Mouse (Mus musculus) bone marrow, adult 2 months (tissue): ENCODE data around the gene Jmy. TPM values are rescaled to one million over a fixed set of nuclear protein-coding genes. Genes with fewer than 3 reads are reported as not detected.
"Not testable (repeated sequence)": the region's sequence is repeated elsewhere in the genome, so short reads cannot be mapped to it uniquely, and the experiment has no call there.

ENCODE experiments used
- H3K27ac ChIP-seq: fragments of 200-500 bp; 2 replicates; pipeline ENCODE4 v1.5.1; 2012; ENCODE audit warnings: low read depth, mild to moderate bottlenecking, control low read depth, inconsistent platforms, low read length; ENCODE audit not compliant: control insufficient read depth, poor library complexity, insufficient read depth
- H3K4me1 ChIP-seq: fragments of 200-500 bp; 2 replicates; pipeline ENCODE4 v1.6.1; 2011; ENCODE audit warnings: low read length; ENCODE audit not compliant: control insufficient read depth, insufficient read depth
- H3K4me3 ChIP-seq: fragments of 200-500 bp; replicated peaks from 2 replicates; pipeline ENCODE3; 2011; ENCODE audit warnings: mild to moderate bottlenecking, low read depth, low read length, control low read depth; ENCODE audit not compliant: control insufficient read depth
- CTCF ChIP-seq: fragments of 200-500 bp; IDR thresholded peaks from 2 replicates; pipeline ENCODE4 v1.5.1; 2011; ENCODE audit warnings: low read length, control low read depth; ENCODE audit not compliant: control insufficient read depth, insufficient read depth
- POLR2A ChIP-seq: fragments of 200-500 bp; IDR thresholded peaks from 2 replicates; pipeline ENCODE4 v1.6.1; 2011; ENCODE audit warnings: low read depth, mild to moderate bottlenecking, control low read depth, low read length, borderline replicate concordance; ENCODE audit not compliant: control insufficient read depth
- WGBS: fragments of 180-500 bp; shearing (Covaris S2); methylation state at CpG from one replicate; pipeline ENCODE4 v1.1.7; 2018; 5-methylcytosine and 5-hydroxymethylcytosine counted together
- polyA plus RNA-seq: library from polyadenylated mRNA; stranded (reverse); fragments of >200 nt; gene quantifications from 2 replicates; pipeline ENCODE4 v1.2.4, GENCODE M21; 2011; ENCODE audit warnings: low replicate concordance; ENCODE audit not compliant: missing spikeins, insufficient read depth, insufficient read length

Jmy gene
- polyA plus RNA-seq, 1 experiment = 6.1 TPM

- Histone ChIP-seq H3K4me1 (no peaks in the 10 kb centered on the region), H3K4me3 (no peak overlapping the region), H3K27ac (no peak overlapping the region)
- 79% methylated on average over 16 of the region's 16 CpGs for WGBS
- no peak for TF ChIP-seq POLR2A
- no peak for TF ChIP-seq CTCF
Measured at GRCm38 (mm10) chr13:93510447-93511180, 11.0 kb upstream of the Jmy start.

- not testable (repeated sequence) for H3K4me1 ChIP-seq, H3K27ac ChIP-seq, H3K4me3 ChIP-seq
- WGBS = 86% methylated on average over 5 of the region's 5 CpGs
Measured at GRCm38 (mm10) chr13:93506920-93507319, 7.3 kb upstream of the Jmy start.

DNA sequence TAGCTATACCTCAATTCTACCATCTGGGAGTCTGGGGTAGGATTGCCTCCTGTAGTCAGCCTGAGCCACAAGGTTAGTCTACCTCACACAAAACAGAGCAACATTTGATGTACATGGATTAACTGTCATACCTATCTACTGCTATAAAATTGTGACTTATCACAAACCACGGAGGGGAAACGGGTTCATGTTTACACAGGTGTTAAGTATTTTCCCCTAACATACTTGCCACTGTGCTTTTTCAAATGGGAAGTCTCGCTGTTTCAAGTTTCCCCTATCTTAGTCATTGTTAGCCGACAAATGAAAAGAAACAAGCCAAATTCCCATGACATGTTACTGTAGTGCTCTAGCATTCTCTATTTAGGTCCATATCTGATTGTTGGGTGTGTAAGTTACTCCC is 2.1 kb upstream of the Jmy start:
- TF ChIP-seq POLR2A (no peak), CTCF (no peak)
- H3K4me1 ChIP-seq = no peaks in the 10 kb centered on the region; the same call in 1 of the 2 replicates
- H3K27ac ChIP-seq = no peak overlapping the region
- WGBS = 43% methylated on average over 4 of the region's 4 CpGs
- no peak overlapping the region for H3K4me3 ChIP-seq

DNA sequence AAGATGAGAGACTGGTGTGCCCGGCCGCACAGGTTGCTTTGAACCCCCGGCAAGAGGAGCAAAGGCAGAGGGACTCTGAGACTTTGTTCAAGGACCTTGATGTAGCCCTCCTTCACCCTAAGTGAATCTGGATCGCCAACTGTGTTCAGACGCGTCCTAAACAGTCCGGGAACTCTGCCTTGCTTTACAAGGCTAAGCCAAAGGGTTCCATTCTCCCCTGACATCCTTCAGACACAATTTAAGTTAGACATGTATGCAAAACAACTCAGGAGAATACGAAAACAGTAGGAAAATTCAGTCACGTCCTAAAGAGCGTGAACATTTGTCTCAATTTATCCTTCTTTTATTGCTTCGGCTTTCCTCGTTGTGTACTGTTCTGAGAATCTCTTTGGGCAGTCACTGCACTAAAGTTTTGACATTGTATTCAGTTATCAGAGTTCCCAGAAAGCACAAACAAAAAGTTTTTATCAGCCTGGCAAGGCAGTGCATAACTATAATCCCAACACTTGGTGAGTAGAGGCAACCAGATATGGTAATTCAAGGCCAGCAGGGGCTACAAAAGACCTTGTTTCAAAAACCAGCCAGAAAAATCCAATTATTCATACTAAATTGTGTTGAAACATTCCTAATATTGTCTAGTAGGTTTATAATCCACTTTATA is 495 bp upstream of the Jmy start:
- 10% methylated on average over 12 of the region's 12 CpGs for WGBS

DNA sequence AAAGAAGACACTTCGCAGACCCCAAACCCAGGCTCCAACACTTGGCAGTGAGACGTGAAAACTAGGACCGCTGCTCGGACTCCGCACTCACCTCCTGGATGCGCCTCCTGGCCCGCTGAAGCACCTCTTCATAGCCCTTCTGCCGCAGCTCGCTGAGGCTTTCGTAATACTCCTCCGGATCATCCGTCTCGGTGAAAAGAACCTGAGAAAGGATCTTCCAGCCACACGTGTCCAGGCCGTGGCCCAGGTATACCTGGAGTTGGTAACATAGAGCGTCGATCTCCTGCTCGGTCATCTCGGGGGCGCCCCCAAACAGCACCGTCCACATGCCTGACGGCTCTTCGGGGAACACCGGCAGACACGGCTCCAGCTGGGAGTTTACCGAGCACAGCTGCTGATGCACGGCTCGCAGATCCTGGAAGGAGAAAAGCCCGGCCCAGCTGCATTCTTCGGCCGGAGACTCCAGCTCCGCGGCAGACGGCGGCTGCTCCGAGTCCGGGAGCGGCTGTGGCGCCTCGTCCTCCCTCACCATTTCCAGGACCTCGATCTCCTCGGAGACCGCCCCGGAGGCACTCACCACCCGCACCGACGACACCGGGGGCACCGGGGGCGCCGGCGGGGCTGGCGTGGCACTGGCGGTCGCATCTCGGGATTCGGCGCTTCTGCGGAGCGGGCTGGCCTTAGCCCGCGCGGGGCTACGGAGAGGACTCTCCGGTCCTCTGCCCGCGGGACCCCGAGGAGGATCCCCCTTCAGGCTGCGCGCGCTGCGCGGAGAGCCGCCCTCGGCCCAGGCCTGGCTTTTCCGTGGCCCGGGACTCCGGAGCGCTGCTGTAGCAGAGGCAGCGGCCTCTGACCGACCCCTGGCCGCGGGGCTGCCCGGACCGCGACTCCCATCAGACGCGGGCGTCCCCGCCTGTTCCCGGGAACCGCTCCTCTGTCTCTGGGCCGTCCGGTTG is 1.1 kb downstream of the Jmy start:
- no peaks in the 10 kb centered on the region; the same call in 1 of the 2 replicates for H3K4me1 ChIP-seq
- H3K4me3 ChIP-seq = peak overlapping the region; percentile 76
- peak overlapping the region; percentile 88 for H3K27ac ChIP-seq
- TF ChIP-seq POLR2A (peak; percentile 29; the same call in 1 of the 2 replicates), CTCF (no peak)
- under 1% methylated on average over 94 of the region's 94 CpGs for WGBS

More for the DNA sequence above, 495 bp upstream of the Jmy start:
- TF ChIP-seq POLR2A (no peak), CTCF (no peak)
- H3K4me3 ChIP-seq = peak overlapping the region; percentile 50
- H3K27ac ChIP-seq = no peak overlapping the region
- no peaks in the 10 kb centered on the region; the same call in 1 of the 2 replicates for H3K4me1 ChIP-seq

GRCm38 (mm10) chr13:93496977-93497376 is 2.6 kb downstream of the Jmy start:
- WGBS = 8% methylated on average over 1 of the region's 1 CpGs
- Histone ChIP-seq H3K27ac (no peak overlapping the region), H3K4me3 (peak overlapping the region; percentile 58), H3K4me1 (no peaks in the 10 kb centered on the region; the same call in 1 of the 2 replicates)
- TF ChIP-seq CTCF (no peak), POLR2A (no peak)

GRCm38 (mm10) chr13:93488510-93488909 is 11.1 kb downstream of the Jmy start:
- WGBS = 81% methylated on average over 2 of the region's 2 CpGs
- TF ChIP-seq CTCF (no peak), POLR2A (no peak)
- Histone ChIP-seq H3K27ac (no peak overlapping the region), H3K4me3 (no peak overlapping the region), H3K4me1 (no peaks in the 10 kb centered on the region)

DNA sequence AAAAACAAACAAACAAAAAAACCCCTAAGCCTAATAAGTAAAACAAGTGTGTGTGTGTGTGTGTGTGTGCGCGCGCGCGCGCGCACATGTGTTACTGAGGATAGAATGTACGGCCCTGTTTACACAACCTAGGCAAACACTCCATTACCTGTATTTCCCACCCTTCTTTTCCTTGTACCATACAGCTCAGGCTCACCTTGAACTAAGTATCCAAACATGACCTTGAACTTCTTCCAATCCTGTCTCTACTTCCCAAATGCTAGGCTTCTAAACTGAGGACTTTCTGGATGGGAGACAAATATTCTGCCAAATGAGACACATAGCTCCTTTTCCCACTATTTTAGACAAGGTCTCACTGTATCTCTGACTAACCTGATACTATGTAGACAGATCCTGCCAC is 11.9 kb downstream of the Jmy start:
- H3K27ac ChIP-seq = no peak overlapping the region
- 99% methylated on average over 8 of the region's 8 CpGs for WGBS
- TF ChIP-seq POLR2A = no peak
- TF ChIP-seq CTCF = no peak

More for the DNA sequence above, 11.9 kb downstream of the Jmy start:
- H3K4me3 ChIP-seq = no peak overlapping the region
- H3K4me1 ChIP-seq = no peaks in the 10 kb centered on the region
